Mouse (Mus musculus) megakaryocyte, embryonic 14.5 days (primary cell): ENCODE results near the gene Dab2ip.

Experiments used
- FLI1 ChIP-seq: IDR thresholded peaks from 2 replicates; pipeline ENCODE4 v1.6.1; 2012; ENCODE audit warnings: low read length, inconsistent platforms, mixed read lengths
- GATA1 ChIP-seq: IDR thresholded peaks from 3 replicates; pipeline ENCODE4 v1.6.1; 2012; ENCODE audit warnings: mixed read lengths, low read length, inconsistent platforms, borderline replicate concordance

DNA sequence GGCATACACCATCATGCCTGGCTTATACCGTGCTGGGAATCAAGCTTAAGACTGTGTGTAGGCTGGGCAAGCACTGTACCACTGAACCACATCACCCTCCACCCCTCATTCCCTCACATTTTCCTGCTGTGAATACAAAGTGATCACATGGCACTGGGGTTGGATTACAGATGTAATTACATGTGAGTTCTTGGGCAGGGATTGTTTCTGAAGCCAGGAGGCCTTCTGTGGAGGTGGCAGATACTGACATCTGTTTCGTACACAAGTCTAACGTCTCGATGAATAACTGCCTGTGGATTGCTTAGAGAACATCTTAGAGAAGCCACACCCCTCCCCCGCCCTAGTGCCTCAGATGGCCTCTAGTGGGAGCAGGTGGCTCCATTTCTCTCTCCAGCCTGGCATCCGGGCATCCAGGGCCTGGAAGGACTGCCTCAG, 93.2 kb downstream of the Dab2ip start:
- no peak for TF ChIP-seq GATA1
- TF ChIP-seq FLI1, result no peak
